Mouse (Mus musculus): ENCODE data around the gene Ttc8.

Gene Ttc8

GRCm38 (mm10) chr12:99028665-99029064 is 108.3 kb downstream of the Ttc8 start:
- DNase-seq (ENCODE audit: low read depth, low spot score), result no peak

GRCm38 (mm10) chr12:99030022-99030421 is 109.6 kb downstream of the Ttc8 start:
- DNase-seq (ENCODE audit: low read depth, low spot score), result no peak
